Mouse (Mus musculus) kidney, embryonic 15.5 days (tissue): ENCODE data around the gene Antxr1. TPM values are rescaled to one million over a fixed set of nuclear protein-coding genes. Genes with fewer than 3 reads are reported as not detected.
A peak's percentile ranks its signal among the peaks of the same experiment; 100 is the strongest.

Experiments
- ATAC-seq: fragments of 200-750 bp; cut with Nextera tagmentation; replicated peaks from 2 replicates; pipeline ENCODE4 v1.8.0; 2017; ENCODE audit warnings: moderate TSS enrichment; ENCODE audit not compliant: low FRiP score
- H3K27ac ChIP-seq: fragments of 300-500 bp; sonication (generic); 2 replicates; pipeline ENCODE4 v1.5.1; 2015; ENCODE audit warnings: mild to moderate bottlenecking, inconsistent platforms
- H3K27me3 ChIP-seq: fragments of 300-500 bp; sonication (generic); 2 replicates; pipeline ENCODE4 v1.6.1; 2015; ENCODE audit warnings: inconsistent platforms
- H3K36me3 ChIP-seq: fragments of 300-500 bp; sonication (generic); 2 replicates; pipeline ENCODE4 v1.6.1; 2015; ENCODE audit warnings: inconsistent platforms
- H3K4me1 ChIP-seq: fragments of 300-500 bp; sonication (generic); 2 replicates; pipeline ENCODE4 v1.6.1; 2015; ENCODE audit warnings: inconsistent platforms
- H3K4me2 ChIP-seq: fragments of 300-500 bp; sonication (generic); 2 replicates; pipeline ENCODE4 v1.6.1; 2015; ENCODE audit warnings: moderate library complexity, mild to moderate bottlenecking, inconsistent platforms
- H3K4me3 ChIP-seq: fragments of 300-500 bp; sonication (generic); replicated peaks from 2 replicates; pipeline ENCODE4 v1.5.1; 2015; ENCODE audit warnings: mild to moderate bottlenecking, inconsistent platforms
- H3K9ac ChIP-seq: fragments of 300-500 bp; sonication (generic); 2 replicates; pipeline ENCODE4 v1.6.1; 2015; ENCODE audit warnings: mild to moderate bottlenecking, inconsistent platforms
- H3K9me3 ChIP-seq: fragments of 300-500 bp; sonication (generic); replicated peaks from 2 replicates; pipeline ENCODE4 v1.6.1; 2016; ENCODE audit warnings: inconsistent platforms
- WGBS: fragments of 180-500 bp; shearing (Covaris S2); methylation state at CpG from one replicate; pipeline ENCODE4 v1.1.7; 2015; ENCODE audit warnings: mixed read lengths; 5-methylcytosine and 5-hydroxymethylcytosine counted together
- polyA plus RNA-seq: library from polyadenylated mRNA; unstranded; fragments of >200 nt; fragmentation: Nextera tagmentation; extraction: Ambion mirVana; gene quantifications from 2 replicates; pipeline ENCODE4 v1.2.1, GENCODE M21; 2015

Gene Antxr1
- polyA plus RNA-seq, 1 experiment from 2014 or later: 6.2 TPM

- Histone ChIP-seq H3K4me2 (peak overlapping the region; percentile 20; the same call in 1 of the 2 replicates), H3K4me3 (no peak overlapping the region), H3K4me1 (peaks cover 24% of the 10 kb centered on the region), H3K27ac (peak overlapping the region; percentile 56), H3K9ac (no peak overlapping the region), H3K36me3 (peaks cover 8% of the 10 kb centered on the region), H3K9me3 (no peaks in the 10 kb centered on the region), H3K27me3 (no peaks in the 10 kb centered on the region)
- 34% methylated on average over 7 of the region's 7 CpGs for WGBS
- peak; percentile 49; the same call in 1 of the 2 replicates for ATAC-seq
Measured at GRCm38 (mm10) chr6:87269950-87270349, 65.7 kb downstream of the Antxr1 start.

GRCm38 (mm10) chr6:87262666-87263065, 73.0 kb downstream of the Antxr1 start:
- no peaks in the 10 kb centered on the region for H3K36me3 ChIP-seq
- H3K4me1 ChIP-seq: peaks cover 9% of the 10 kb centered on the region; the same call in 1 of the 2 replicates
- H3K4me3 ChIP-seq: no peak overlapping the region
- H3K9me3 ChIP-seq: no peaks in the 10 kb centered on the region
- no peak overlapping the region for H3K9ac ChIP-seq
- no peak overlapping the region for H3K27ac ChIP-seq
- WGBS: 45% methylated on average over 2 of the region's 2 CpGs
- ATAC-seq: no peak
- H3K4me2 ChIP-seq: no peak overlapping the region
- H3K27me3 ChIP-seq: no peaks in the 10 kb centered on the region

GRCm38 (mm10) chr6:87258976-87259375, 76.6 kb downstream of the Antxr1 start:
- no peak overlapping the region for H3K27ac ChIP-seq
- peaks cover 13% of the 10 kb centered on the region; the same call in 1 of the 2 replicates for H3K4me1 ChIP-seq
- no peaks in the 10 kb centered on the region for H3K9me3 ChIP-seq
- H3K4me2 ChIP-seq: no peak overlapping the region
- no peaks in the 10 kb centered on the region for H3K27me3 ChIP-seq
- H3K36me3 ChIP-seq: no peaks in the 10 kb centered on the region
- no peak overlapping the region for H3K9ac ChIP-seq
- 68% methylated on average over 5 of the region's 5 CpGs for WGBS
- no peak for ATAC-seq
- H3K4me3 ChIP-seq: no peak overlapping the region

DNA sequence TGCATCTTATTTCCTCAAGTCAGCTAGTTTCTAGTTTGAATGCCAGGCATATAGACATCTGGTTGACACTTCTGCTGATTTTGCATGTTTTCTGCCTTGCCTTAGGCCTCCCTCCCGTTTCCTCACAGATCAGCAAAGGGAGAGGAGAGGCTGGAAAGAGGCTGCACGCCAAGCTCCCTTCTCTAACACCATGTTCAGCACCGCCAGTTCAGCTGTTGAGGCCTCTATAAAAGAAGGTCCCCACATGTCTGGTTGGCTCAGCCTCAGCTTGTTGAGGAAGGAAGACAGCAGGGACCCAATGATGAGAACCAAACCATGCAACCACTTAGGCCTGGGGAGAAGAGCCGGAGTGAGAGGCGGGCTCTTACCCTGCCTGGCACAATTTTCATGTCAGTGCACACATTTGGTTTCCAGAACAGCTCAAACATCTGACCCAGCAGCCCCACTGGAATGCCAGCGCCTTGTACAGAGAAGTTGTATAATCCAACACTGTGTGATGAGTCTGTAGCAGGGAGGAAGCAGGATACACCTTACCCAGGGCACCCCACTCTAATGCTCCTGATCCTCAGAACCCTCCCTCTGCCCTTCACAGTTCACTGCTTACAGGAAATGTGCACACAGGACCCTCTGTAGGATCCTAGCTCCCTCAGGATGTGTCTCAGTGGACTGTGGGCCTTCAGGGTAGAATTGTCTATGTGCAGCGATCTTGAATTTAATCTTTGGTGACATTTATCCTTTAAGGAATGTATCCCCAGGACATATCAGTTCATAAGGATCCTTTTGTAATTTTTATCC, 77.4 kb downstream of the Antxr1 start:
- H3K27ac ChIP-seq: peak overlapping the region; percentile 23; the same call in 1 of the 2 replicates
- H3K36me3 ChIP-seq: no peaks in the 10 kb centered on the region
- no peak overlapping the region for H3K4me2 ChIP-seq
- no peak overlapping the region for H3K4me3 ChIP-seq
- WGBS: 66% methylated on average over 7 of the region's 7 CpGs
- no peaks in the 10 kb centered on the region for H3K9me3 ChIP-seq
- peaks cover 13% of the 10 kb centered on the region; the same call in 1 of the 2 replicates for H3K4me1 ChIP-seq
- H3K27me3 ChIP-seq: no peaks in the 10 kb centered on the region
- no peak overlapping the region for H3K9ac ChIP-seq
- ATAC-seq: no peak

GRCm38 (mm10) chr6:87257471-87257870, 78.2 kb downstream of the Antxr1 start:
- Histone ChIP-seq H3K4me2 (no peak overlapping the region), H3K9ac (no peak overlapping the region), H3K4me3 (no peak overlapping the region), H3K27ac (no peak overlapping the region; the same call in 1 of the 2 replicates), H3K36me3 (no peaks in the 10 kb centered on the region), H3K27me3 (no peaks in the 10 kb centered on the region), H3K9me3 (no peaks in the 10 kb centered on the region), H3K4me1 (peaks cover 13% of the 10 kb centered on the region; the same call in 1 of the 2 replicates)
- ATAC-seq: no peak
- 82% methylated on average over 4 of the region's 4 CpGs for WGBS

- no peaks in the 10 kb centered on the region for H3K27me3 ChIP-seq
- H3K4me1 ChIP-seq: peaks cover 13% of the 10 kb centered on the region; the same call in 1 of the 2 replicates
- no peaks in the 10 kb centered on the region for H3K36me3 ChIP-seq
- no peak for ATAC-seq
- 81% methylated on average over 12 of the region's 12 CpGs for WGBS
- no peak overlapping the region for H3K4me2 ChIP-seq
- no peak overlapping the region for H3K9ac ChIP-seq
- H3K27ac ChIP-seq: no peak overlapping the region
- no peaks in the 10 kb centered on the region for H3K9me3 ChIP-seq
- no peak overlapping the region for H3K4me3 ChIP-seq
Measured at GRCm38 (mm10) chr6:87255668-87256067, 80.0 kb downstream of the Antxr1 start.

- 0 out of 2 replicates have a peak, but pooled peaks have one; percentile 58 for ATAC-seq
- Histone ChIP-seq H3K36me3 (0 out of 2 replicates have a peak, but pooled peaks cover under 1% of the 10 kb centered on the region), H3K4me2 (no peak overlapping the region), H3K9me3 (no peaks in the 10 kb centered on the region), H3K4me1 (peaks cover 13% of the 10 kb centered on the region; the same call in 1 of the 2 replicates), H3K4me3 (no peak overlapping the region), H3K27ac (no peak overlapping the region), H3K9ac (no peak overlapping the region), H3K27me3 (no peaks in the 10 kb centered on the region)
- WGBS: 41% methylated on average over 7 of the region's 7 CpGs
Measured at GRCm38 (mm10) chr6:87254756-87255155, 80.9 kb downstream of the Antxr1 start.

DNA sequence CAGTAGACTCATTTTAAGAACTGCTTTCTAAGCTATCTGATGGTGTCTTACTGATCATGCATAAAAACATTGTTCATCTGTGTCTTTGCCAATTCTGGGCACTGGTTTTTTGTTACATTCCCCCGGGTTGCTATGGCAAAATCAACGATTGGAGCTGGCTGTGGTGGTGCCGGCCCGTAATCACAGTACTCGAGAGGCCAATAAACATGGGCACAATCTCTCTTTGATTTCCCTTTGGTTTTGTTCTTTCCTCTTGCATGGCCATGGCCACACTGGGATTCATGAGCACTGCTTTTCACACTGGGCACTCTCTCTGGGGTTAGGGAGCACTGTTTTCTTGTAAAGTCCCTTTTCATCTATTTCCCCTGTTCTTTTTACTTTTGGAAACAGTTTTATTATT, 83.9 kb downstream of the Antxr1 start:
- no peaks in the 10 kb centered on the region for H3K9me3 ChIP-seq
- ATAC-seq: no peak
- H3K9ac ChIP-seq: no peak overlapping the region
- no peak overlapping the region for H3K4me2 ChIP-seq
- no peaks in the 10 kb centered on the region for H3K27me3 ChIP-seq
- no peak overlapping the region for H3K27ac ChIP-seq
- H3K4me3 ChIP-seq: no peak overlapping the region
- 0 out of 2 replicates have a peak, but pooled peaks cover 5% of the 10 kb centered on the region for H3K36me3 ChIP-seq
- peaks cover 7% of the 10 kb centered on the region for H3K4me1 ChIP-seq
- WGBS: 71% methylated on average over 5 of the region's 5 CpGs

DNA sequence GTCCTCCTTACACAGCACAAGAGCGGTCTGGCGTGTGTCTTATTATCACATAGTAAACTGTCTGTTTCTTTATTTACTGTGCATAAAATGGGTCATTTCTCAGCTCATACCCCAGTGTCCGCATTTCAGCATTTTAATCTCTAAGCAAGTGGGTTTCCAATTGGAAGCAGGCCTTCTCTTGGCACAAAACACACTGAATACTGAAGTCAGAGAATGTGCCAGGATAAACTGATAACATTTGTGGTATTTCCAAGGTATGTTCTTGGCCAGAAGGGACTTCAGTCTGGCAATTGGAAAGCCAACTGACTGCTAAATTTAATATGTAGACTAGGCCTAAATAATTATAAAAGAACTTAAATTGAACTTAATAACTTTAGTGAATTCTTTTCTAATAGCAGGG, 84.9 kb downstream of the Antxr1 start:
- H3K9ac ChIP-seq: no peak overlapping the region
- ATAC-seq: no peak
- 83% methylated on average over 3 of the region's 3 CpGs for WGBS
- no peaks in the 10 kb centered on the region for H3K27me3 ChIP-seq
- no peak overlapping the region for H3K4me2 ChIP-seq
- no peaks in the 10 kb centered on the region for H3K9me3 ChIP-seq
- H3K4me1 ChIP-seq: peaks cover 7% of the 10 kb centered on the region
- no peak overlapping the region for H3K4me3 ChIP-seq
- no peak overlapping the region for H3K27ac ChIP-seq
- 0 out of 2 replicates have a peak, but pooled peaks cover 5% of the 10 kb centered on the region for H3K36me3 ChIP-seq

- Histone ChIP-seq H3K9me3 (no peaks in the 10 kb centered on the region), H3K4me2 (no peak overlapping the region), H3K27me3 (no peaks in the 10 kb centered on the region), H3K36me3 (0 out of 2 replicates have a peak, but pooled peaks cover 5% of the 10 kb centered on the region), H3K27ac (no peak overlapping the region), H3K9ac (no peak overlapping the region), H3K4me3 (no peak overlapping the region), H3K4me1 (peaks cover 7% of the 10 kb centered on the region)
- 52% methylated on average over 9 of the region's 9 CpGs for WGBS
- 0 out of 2 replicates have a peak, but pooled peaks have one; percentile 29 for ATAC-seq
Measured at GRCm38 (mm10) chr6:87248226-87248834, 87.3 kb downstream of the Antxr1 start.

DNA sequence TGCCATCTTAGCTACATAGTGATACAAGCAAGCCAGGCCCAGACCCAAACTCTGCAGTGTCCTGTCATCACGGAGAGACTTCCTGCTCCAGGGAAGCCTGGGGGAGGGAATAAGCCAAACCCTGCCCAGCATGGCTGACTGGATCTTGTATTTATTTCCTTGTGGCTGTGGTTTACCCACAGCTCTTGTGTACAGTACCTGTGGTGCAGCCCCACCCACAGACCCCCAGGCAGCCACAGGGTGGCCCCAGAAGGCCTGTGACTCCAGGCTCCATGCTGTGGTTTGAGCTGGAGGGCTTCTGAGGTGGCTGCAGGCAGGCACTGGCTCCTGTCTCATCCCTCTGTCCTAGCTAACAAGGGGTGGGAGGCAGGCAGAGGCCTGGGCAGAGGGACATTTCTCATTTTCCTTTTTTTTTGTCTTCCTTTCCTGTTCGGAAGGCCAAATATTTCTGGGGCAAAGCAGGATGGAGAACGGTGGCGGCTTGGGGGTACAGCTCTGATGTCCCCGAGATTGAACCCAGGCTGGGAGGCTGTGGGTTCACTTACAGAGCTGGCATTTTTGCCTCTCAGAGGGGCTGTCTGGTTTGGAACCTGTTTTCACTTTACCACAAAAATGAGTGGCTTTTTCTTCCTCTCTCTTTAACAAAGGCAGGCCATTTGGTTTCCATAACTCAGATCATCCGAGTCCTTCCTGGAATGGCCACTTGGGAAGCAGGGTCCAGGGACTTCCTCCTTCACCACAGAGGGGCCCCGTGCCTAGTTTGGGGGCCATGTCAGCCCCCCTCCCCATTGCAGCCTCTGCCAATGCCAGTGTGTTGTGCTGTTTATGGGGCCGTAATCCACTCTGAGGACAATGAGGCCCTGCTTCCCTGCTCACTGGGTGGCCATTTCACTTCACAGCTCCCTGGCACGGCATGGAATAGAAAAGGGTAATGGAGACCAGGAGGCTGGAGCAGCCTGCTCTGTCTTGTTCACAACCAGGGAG, 91.2 kb downstream of the Antxr1 start:
- no peak for ATAC-seq
- peaks cover 16% of the 10 kb centered on the region for H3K36me3 ChIP-seq
- no peak overlapping the region for H3K4me2 ChIP-seq
- 64% methylated on average over 9 of the region's 9 CpGs for WGBS
- H3K27me3 ChIP-seq: no peaks in the 10 kb centered on the region
- peaks cover 7% of the 10 kb centered on the region for H3K4me1 ChIP-seq
- H3K27ac ChIP-seq: no peak overlapping the region
- H3K4me3 ChIP-seq: no peak overlapping the region
- no peaks in the 10 kb centered on the region for H3K9me3 ChIP-seq
- no peak overlapping the region for H3K9ac ChIP-seq
